In genomic region chr6:87503536-87503935, GRCm38 (mm10) we compare ENCODE assay signal across 22 mouse cellular contexts. TPM values are rescaled to one million over a fixed set of nuclear protein-coding genes. Genes with fewer than 3 reads are reported as not detected.
DNase-seq lines count a peak whose midpoint lies in the region; ATAC-seq and TF ChIP-seq lines count a peak whose summit lies in the region.
"Had no signal": no experiment of that assay in that cellular context is flagged by ENCODE, and none has a peak within 500 bp of the region (broad histone marks: within the 10 kb centered on the region; RNA-seq: fewer than 3 reads in every experiment).

No protein-coding gene starts in this region.

- H3K9ac ChIP-seq in midbrain, embryonic 11.5 days (ENCODE audit: low read length): no peak overlapping the region
- no peak overlapping the region for H3K9ac ChIP-seq in midbrain, embryonic 16.5 days (ENCODE audit: low read depth, low read length)
- H3K9ac ChIP-seq: embryonic facial prominence, embryonic 15.5 days; forebrain, embryonic 12.5 days; heart, embryonic 15.5 days; hindbrain, embryonic 13.5 days had no signal

- no peak for ATAC-seq in midbrain, embryonic 11.5 days (ENCODE audit: low FRiP score)
- ATAC-seq in midbrain, embryonic 16.5 days: no peak
- ATAC-seq in erythroid progenitor cell, adult 5-6 weeks (replicated peaks; ENCODE audit: low FRiP score, poor library complexity, severe bottlenecking): no peak
- ATAC-seq: forebrain, embryonic 16.5 days; hindbrain, postnatal 0 days had no signal

- TF ChIP-seq CTCF in bone marrow, adult 2 months (IDR thresholded peaks at IDR 0.05; ENCODE audit: control insufficient read depth, insufficient read depth, low read length): no peak

- H3K27me3 ChIP-seq in midbrain, embryonic 11.5 days (ENCODE audit: control insufficient read depth, insufficient read depth, low read length): no peaks in the 10 kb centered on the region
- H3K27me3 ChIP-seq in midbrain, embryonic 16.5 days (ENCODE audit: control insufficient read depth, insufficient read depth, low read depth, low read length): no peaks in the 10 kb centered on the region
- H3K27me3 ChIP-seq: embryonic facial prominence, embryonic 15.5 days; forebrain, embryonic 12.5 days; hindbrain, embryonic 13.5 days had no signal

- H3K4me2 ChIP-seq in midbrain, embryonic 11.5 days: no peak overlapping the region
- no peak overlapping the region for H3K4me2 ChIP-seq in midbrain, embryonic 16.5 days (ENCODE audit: low read length)
- H3K4me2 ChIP-seq: embryonic facial prominence, embryonic 15.5 days; forebrain, embryonic 12.5 days; heart, embryonic 11.5 days; heart, embryonic 15.5 days; hindbrain, embryonic 13.5 days had no signal

- H3K27ac ChIP-seq in midbrain, embryonic 11.5 days (ENCODE audit: low read depth, low read length): no peak overlapping the region
- H3K27ac ChIP-seq in midbrain, embryonic 16.5 days (ENCODE audit: low read length): no peak overlapping the region
- H3K27ac ChIP-seq in bone marrow, adult 2 months (ENCODE audit: control insufficient read depth, insufficient read depth, low read depth, low read length, poor library complexity): peak overlapping the region; percentile 68
- H3K27ac ChIP-seq: embryonic facial prominence, embryonic 15.5 days; forebrain, embryonic 12.5 days; heart, adult 2 months; heart, embryonic 15.5 days; hindbrain, embryonic 13.5 days; hindbrain, postnatal 0 days had no signal

- TF ChIP-seq POLR2A in bone marrow, adult 2 months (IDR thresholded peaks at IDR 0.05; ENCODE audit: borderline replicate concordance, control insufficient read depth, low read depth, low read length): no peak

- H3K36me3 ChIP-seq in midbrain, embryonic 11.5 days (ENCODE audit: control insufficient read depth, insufficient read depth, low read length): no peaks in the 10 kb centered on the region
- H3K36me3 ChIP-seq in midbrain, embryonic 16.5 days (ENCODE audit: control insufficient read depth, insufficient read depth, low read length): no peaks in the 10 kb centered on the region
- H3K36me3 ChIP-seq: embryonic facial prominence, embryonic 15.5 days; forebrain, embryonic 12.5 days; heart, embryonic 15.5 days; hindbrain, embryonic 13.5 days had no signal

- 100% methylated on average over 1 of the region's 1 CpGs for WGBS in midbrain, embryonic 11.5 days
- WGBS in midbrain, embryonic 16.5 days: 94% methylated on average over 1 of the region's 1 CpGs
- WGBS in bone marrow, adult 2 months: 74% methylated on average over 1 of the region's 1 CpGs

- peak; percentile 59 for DNase-seq in midbrain, embryonic 11.5 days (ENCODE audit: low spot score, missing footprints)
- peak; percentile 77 for DNase-seq in CD4-positive helper T cell, adult 2 months (ENCODE audit: low read depth, low spot score)
- DNase-seq in naive thymus-derived CD4-positive, alpha-beta T cell, adult 2 months (ENCODE audit: low read depth): peak; percentile 75
- DNase-seq in layer of hippocampus, adult 9-11 months: no peak
- DNase-seq: adrenal gland, postnatal 25 days; cerebellum, adult 11 months; cerebellum, adult 8-10 months; cerebellum, postnatal 14 days; embryo, embryonic 11 days; gastrocnemius, postnatal 14 days; heart, postnatal 14 days had no signal

- no peaks in the 10 kb centered on the region for H3K9me3 ChIP-seq in midbrain, embryonic 11.5 days (ENCODE audit: control insufficient read depth, low read length)
- no peaks in the 10 kb centered on the region for H3K9me3 ChIP-seq in midbrain, embryonic 16.5 days (replicated peaks; ENCODE audit: control insufficient read depth, low read length, poor library complexity, severe bottlenecking)
- H3K9me3 ChIP-seq: embryonic facial prominence, embryonic 15.5 days; forebrain, embryonic 12.5 days; heart, embryonic 15.5 days; hindbrain, embryonic 13.5 days had no signal

- H3K4me3 ChIP-seq in midbrain, embryonic 11.5 days (ENCODE audit: low read depth, low read length): no peak overlapping the region
- no peak overlapping the region for H3K4me3 ChIP-seq in midbrain, embryonic 16.5 days (ENCODE audit: low read depth, low read length)
- H3K4me3 ChIP-seq in bone marrow, adult 2 months (replicated peaks; ENCODE audit: control insufficient read depth, low read depth, low read length): no peak overlapping the region
- H3K4me3 ChIP-seq: embryonic facial prominence, embryonic 15.5 days; forebrain, embryonic 12.5 days; heart, adult 2 months; heart, embryonic 15.5 days; hindbrain, embryonic 13.5 days had no signal

- H3K4me1 ChIP-seq in midbrain, embryonic 11.5 days (ENCODE audit: control insufficient read depth, insufficient read depth, low read length): no peaks in the 10 kb centered on the region
- no peaks in the 10 kb centered on the region for H3K4me1 ChIP-seq in midbrain, embryonic 16.5 days (ENCODE audit: control insufficient read depth, insufficient read depth, low read length)
- H3K4me1 ChIP-seq in bone marrow, adult 2 months (ENCODE audit: control insufficient read depth, insufficient read depth, low read length): peaks cover 22% of the 10 kb centered on the region

RNA-seq across cellular contexts. Expression of gene Arhgap25, which starts 29.5 kb away (rescaled TPM):
- 1.7 and 2.3 TPM in 2 replicates for polyA plus RNA-seq in midbrain, embryonic 11.5 days (2014; fragmentation: Nextera tagmentation; extraction: Ambion mirVana)
- 0.99 and 1.9 TPM in 2 replicates for polyA plus RNA-seq in midbrain, embryonic 16.5 days (2015; fragmentation: Nextera tagmentation; extraction: Ambion mirVana)
- 9.9 and 24.4 TPM in 2 replicates for polyA plus RNA-seq in bone marrow, adult 2 months (2011; ENCODE audit: insufficient read depth, insufficient read length, low replicate concordance, missing spikeins)
- total RNA-seq in erythroid progenitor cell, adult 5-6 weeks (2015; ENCODE audit: low replicate concordance): 3.2 and 7.1 TPM in 2 replicates
- total RNA-seq in erythroid progenitor cell, adult 5-6 weeks (2017; ENCODE audit: low replicate concordance): 8.6 and 11.2 TPM in 2 replicates
